8 mouse cellular contexts compared by ENCODE assay signal in genomic region chr11:119034635-119035034, GRCm38 (mm10). TPM values are rescaled to one million over a fixed set of nuclear protein-coding genes. Genes with fewer than 3 reads are reported as not detected.
DNase-seq lines count a peak whose midpoint lies in the region; ATAC-seq lines count a peak whose summit lies in the region.

No protein-coding gene starts in this region.

- H3K4me2 ChIP-seq in heart, embryonic 13.5 days: peak overlapping the region; percentile 62
- H3K4me2 ChIP-seq in hindbrain, embryonic 13.5 days: peak overlapping the region; percentile 44
- peak overlapping the region; percentile 41 for H3K4me2 ChIP-seq in midbrain, embryonic 14.5 days (ENCODE audit: low read length)

- intact Hi-C loops in left cerebral cortex, postnatal 10 days (cut with DNase I): no loop called here

- H3K9ac ChIP-seq in heart, embryonic 13.5 days: peak overlapping the region; percentile 48; the same call in 1 of the 2 replicates
- no peak overlapping the region for H3K9ac ChIP-seq in hindbrain, embryonic 13.5 days
- no peak overlapping the region for H3K9ac ChIP-seq in midbrain, embryonic 14.5 days (replicated peaks; ENCODE audit: low read length)

- peak overlapping the region; percentile 35 for H3K4me3 ChIP-seq in heart, embryonic 13.5 days
- H3K4me3 ChIP-seq in embryonic facial prominence, embryonic 10.5 days: peak overlapping the region; percentile 47
- H3K4me3 ChIP-seq in hindbrain, embryonic 13.5 days: peak overlapping the region; percentile 20
- peak overlapping the region; percentile 19; the same call in 1 of the 2 replicates for H3K4me3 ChIP-seq in midbrain, embryonic 14.5 days (replicated peaks; ENCODE audit: low read depth, low read length)

- H3K9me3 ChIP-seq in heart, embryonic 13.5 days: no peaks in the 10 kb centered on the region
- no peaks in the 10 kb centered on the region for H3K9me3 ChIP-seq in embryonic facial prominence, embryonic 10.5 days
- no peaks in the 10 kb centered on the region for H3K9me3 ChIP-seq in hindbrain, embryonic 13.5 days
- H3K9me3 ChIP-seq in midbrain, embryonic 14.5 days (ENCODE audit: control insufficient read depth, low read length): no peaks in the 10 kb centered on the region

- no peak overlapping the region for H3K27ac ChIP-seq in heart, embryonic 13.5 days (replicated peaks)
- no peak overlapping the region for H3K27ac ChIP-seq in embryonic facial prominence, embryonic 10.5 days (replicated peaks)
- H3K27ac ChIP-seq in hindbrain, embryonic 13.5 days: no peak overlapping the region
- no peak overlapping the region for H3K27ac ChIP-seq in midbrain, embryonic 14.5 days (replicated peaks; ENCODE audit: low read depth, low read length)

- no peak for ATAC-seq in heart, embryonic 13.5 days (ENCODE audit: extremely low read depth, insufficient number of reproducible peaks, low FRiP score, low TSS enrichment)
- ATAC-seq in hindbrain, embryonic 13.5 days (ENCODE audit: low FRiP score): no peak
- no peak; the same call in 1 of the 2 replicates for ATAC-seq in midbrain, embryonic 14.5 days (ENCODE audit: low FRiP score, low TSS enrichment)

- under 1% methylated on average over 19 of the region's 19 CpGs for WGBS in heart, embryonic 13.5 days
- under 1% methylated on average over 19 of the region's 19 CpGs for WGBS in embryonic facial prominence, embryonic 10.5 days
- 3% methylated on average over 19 of the region's 19 CpGs for WGBS in hindbrain, embryonic 13.5 days
- 4% methylated on average over 19 of the region's 19 CpGs for WGBS in midbrain, embryonic 14.5 days

- no peak for DNase-seq in heart, adult 8-10 months (ENCODE audit: low spot score)
- DNase-seq in embryonic facial prominence, embryonic 10.5 days (ENCODE audit: low spot score): peak; percentile 31
- DNase-seq in midbrain, embryonic 14.5 days: peak; percentile 42
- DNase-seq in spleen, postnatal 14 days (ENCODE audit: low spot score in 2 of 2): no peak
- no peak for DNase-seq in adrenal gland, postnatal 25 days
- no peak for DNase-seq in left cerebral cortex, postnatal 10 days (ENCODE audit: extremely low spot score in 1 of 2, low spot score in 2 of 2)

- peaks cover 27% of the 10 kb centered on the region for H3K36me3 ChIP-seq in heart, embryonic 13.5 days
- H3K36me3 ChIP-seq in embryonic facial prominence, embryonic 10.5 days (replicated peaks): peaks cover 30% of the 10 kb centered on the region
- H3K36me3 ChIP-seq in hindbrain, embryonic 13.5 days: peaks cover 21% of the 10 kb centered on the region
- H3K36me3 ChIP-seq in midbrain, embryonic 14.5 days (ENCODE audit: control insufficient read depth, insufficient read depth, low read length): peaks cover 28% of the 10 kb centered on the region

- peaks cover 47% of the 10 kb centered on the region for H3K4me1 ChIP-seq in heart, embryonic 13.5 days
- peaks cover 63% of the 10 kb centered on the region for H3K4me1 ChIP-seq in embryonic facial prominence, embryonic 10.5 days
- peaks cover 60% of the 10 kb centered on the region for H3K4me1 ChIP-seq in hindbrain, embryonic 13.5 days (replicated peaks)
- peaks cover 41% of the 10 kb centered on the region for H3K4me1 ChIP-seq in midbrain, embryonic 14.5 days (ENCODE audit: control insufficient read depth, insufficient read depth, low read length)

- peaks cover 67% of the 10 kb centered on the region for H3K27me3 ChIP-seq in heart, embryonic 13.5 days (replicated peaks)
- peaks cover 68% of the 10 kb centered on the region for H3K27me3 ChIP-seq in embryonic facial prominence, embryonic 10.5 days (replicated peaks; ENCODE audit: low read depth, poor library complexity, severe bottlenecking)
- H3K27me3 ChIP-seq in hindbrain, embryonic 13.5 days: peaks cover 65% of the 10 kb centered on the region
- H3K27me3 ChIP-seq in midbrain, embryonic 14.5 days (ENCODE audit: control insufficient read depth, insufficient read depth, low read length): peaks cover 51% of the 10 kb centered on the region

RNA-seq across cellular contexts. Expression of gene Cbx8, which starts 6.1 kb away (rescaled TPM):
- 6.1 and 7.0 TPM in 2 replicates for polyA plus RNA-seq in heart, embryonic 13.5 days (2015; fragmentation: Nextera tagmentation; extraction: Ambion mirVana)
- total RNA-seq in heart, adult 8-10 months (2022): 1 to 10 TPM; 3.6 to 4.9 (median 4.6) TPM
- 11.6 and 12.4 TPM in 2 replicates for polyA plus RNA-seq in embryonic facial prominence, embryonic 10.5 days (2016; fragmentation: Nextera tagmentation; extraction: Ambion mirVana)
- 10.0 and 11.1 TPM in 2 replicates for polyA plus RNA-seq in hindbrain, embryonic 13.5 days (2015; fragmentation: Nextera tagmentation; extraction: Ambion mirVana)
- polyA plus RNA-seq in midbrain, embryonic 14.5 days (2014; fragmentation: Nextera tagmentation; extraction: Ambion mirVana): 11.5 and 12.4 TPM in 2 replicates
- 9.2 and 13.0 TPM in 2 replicates for total RNA-seq in adrenal gland, postnatal 25 days (2021)
- total RNA-seq in left cerebral cortex, postnatal 10 days (2021): 10 to 100 TPM; 11.3 to 15.3 TPM

RNA-seq across cellular contexts. Expression of gene Cbx2, which starts 11.9 kb away (rescaled TPM):
- polyA plus RNA-seq in heart, embryonic 13.5 days (2015; fragmentation: Nextera tagmentation; extraction: Ambion mirVana): 17.6 and 18.9 TPM in 2 replicates
- 1 to 10 TPM; 2.0 to 3.9 (median 2.9) TPM for total RNA-seq in heart, adult 8-10 months (2022)
- polyA plus RNA-seq in embryonic facial prominence, embryonic 10.5 days (2016; fragmentation: Nextera tagmentation; extraction: Ambion mirVana): 150 and 152 TPM in 2 replicates
- 20.3 and 24.2 TPM in 2 replicates for polyA plus RNA-seq in hindbrain, embryonic 13.5 days (2015; fragmentation: Nextera tagmentation; extraction: Ambion mirVana)
- polyA plus RNA-seq in midbrain, embryonic 14.5 days (2014; fragmentation: Nextera tagmentation; extraction: Ambion mirVana): 15.6 and 20.7 TPM in 2 replicates
- total RNA-seq in adrenal gland, postnatal 25 days (2021): 8.9 and 9.8 TPM in 2 replicates
- total RNA-seq in left cerebral cortex, postnatal 10 days (2021): 1 to 10 TPM; 2.8 to 3.5 TPM

RNA-seq across cellular contexts. Expression of gene Enpp7, which starts 46.6 kb away (rescaled TPM):
- not detected in 2 replicates for polyA plus RNA-seq in heart, embryonic 13.5 days (2015; fragmentation: Nextera tagmentation; extraction: Ambion mirVana)
- total RNA-seq in heart, adult 8-10 months (2022): not detected
- polyA plus RNA-seq in embryonic facial prominence, embryonic 10.5 days (2016; fragmentation: Nextera tagmentation; extraction: Ambion mirVana): not detected in 2 replicates
- not detected in 2 replicates for polyA plus RNA-seq in hindbrain, embryonic 13.5 days (2015; fragmentation: Nextera tagmentation; extraction: Ambion mirVana)
- not detected in 2 replicates for polyA plus RNA-seq in midbrain, embryonic 14.5 days (2014; fragmentation: Nextera tagmentation; extraction: Ambion mirVana)
- total RNA-seq in adrenal gland, postnatal 25 days (2021): not detected in 2 replicates
- not detected for total RNA-seq in left cerebral cortex, postnatal 10 days (2021)

RNA-seq across cellular contexts. Expression of gene Cbx4, which starts 51.4 kb away (rescaled TPM):
- 8.0 and 9.5 TPM in 2 replicates for polyA plus RNA-seq in heart, embryonic 13.5 days (2015; fragmentation: Nextera tagmentation; extraction: Ambion mirVana)
- 10 to 100 TPM in 1 of 4 experiments, 1 to 10 TPM in 3; 5.2 to 12.8 (median 8.4) TPM for total RNA-seq in heart, adult 8-10 months (2022)
- 4.7 and 5.2 TPM in 2 replicates for polyA plus RNA-seq in embryonic facial prominence, embryonic 10.5 days (2016; fragmentation: Nextera tagmentation; extraction: Ambion mirVana)
- 14.1 and 15.8 TPM in 2 replicates for polyA plus RNA-seq in hindbrain, embryonic 13.5 days (2015; fragmentation: Nextera tagmentation; extraction: Ambion mirVana)
- polyA plus RNA-seq in midbrain, embryonic 14.5 days (2014; fragmentation: Nextera tagmentation; extraction: Ambion mirVana): 19.0 and 19.3 TPM in 2 replicates
- total RNA-seq in adrenal gland, postnatal 25 days (2021): 100 and 121 TPM in 2 replicates
- 10 to 100 TPM; 54.4 to 56.9 TPM for total RNA-seq in left cerebral cortex, postnatal 10 days (2021)

Comparison
In these comparisons a context has a peak if more than half of its experiments do, and no peak if none do; other contexts are left out.
1. DNase-seq: peak in embryonic facial prominence, embryonic 10.5 days (single experiment) and midbrain, embryonic 14.5 days (single experiment); none in heart, adult 8-10 months (single experiment), spleen, postnatal 14 days (0 of 2), adrenal gland, postnatal 25 days (single experiment) and left cerebral cortex, postnatal 10 days (0 of 2).
2. Peak in every context shown above with its lines, with median percentiles within 50 percentile points of each other: H3K4me2 ChIP-seq and H3K4me3 ChIP-seq.